Mouse (Mus musculus): ENCODE measurements around the gene Aldh3b2. TPM values are rescaled to one million over a fixed set of nuclear protein-coding genes. Genes with fewer than 3 reads are reported as not detected.

The Aldh3b2 gene
- polyA plus RNA-seq, 1 experiment from 2014 or later, result 0.51 TPM

- no peak overlapping the region for H3K27ac ChIP-seq (ENCODE audit: low read depth, low read length)
- no peaks in the 10 kb centered on the region for H3K9me3 ChIP-seq (ENCODE audit: control insufficient read depth)
- WGBS, result 71% methylated on average over 7 of the region's 7 CpGs
- no peak overlapping the region for H3K9ac ChIP-seq (ENCODE audit: low read depth, low read length)
- H3K4me1 ChIP-seq (replicated peaks; ENCODE audit: control insufficient read depth, insufficient read depth, low read length), result peaks cover 11% of the 10 kb centered on the region; the same call in 1 of the 2 replicates
- TF ChIP-seq CTCF (IDR thresholded peaks at IDR 0.05; ENCODE audit: low read depth), result no peak
- H3K4me2 ChIP-seq (replicated peaks; ENCODE audit: low read depth), result no peak overlapping the region
- no peaks in the 10 kb centered on the region for H3K27me3 ChIP-seq (replicated peaks; ENCODE audit: control insufficient read depth, insufficient read depth, low read length)
- ATAC-seq, result no peak
- no peak overlapping the region for H3K4me3 ChIP-seq (ENCODE audit: low read depth, low read length)
- no peaks in the 10 kb centered on the region for H3K36me3 ChIP-seq (ENCODE audit: control insufficient read depth, insufficient read depth)
These were observed 24.0 kb downstream of the Aldh3b2 start for GRCm38 (mm10) chr19:3996106-3996505.

- no peak for ATAC-seq
- H3K36me3 ChIP-seq (ENCODE audit: control insufficient read depth, insufficient read depth), result no peaks in the 10 kb centered on the region
- H3K4me2 ChIP-seq (replicated peaks; ENCODE audit: low read depth), result no peak overlapping the region
- no peak overlapping the region for H3K27ac ChIP-seq (ENCODE audit: low read depth, low read length)
- peaks cover 15% of the 10 kb centered on the region; the same call in 1 of the 2 replicates for H3K4me1 ChIP-seq (replicated peaks; ENCODE audit: control insufficient read depth, insufficient read depth, low read length)
- H3K9ac ChIP-seq (ENCODE audit: low read depth, low read length), result no peak overlapping the region
- H3K4me3 ChIP-seq (ENCODE audit: low read depth, low read length), result no peak overlapping the region
- TF ChIP-seq CTCF (IDR thresholded peaks at IDR 0.05; ENCODE audit: low read depth), result no peak
- no peaks in the 10 kb centered on the region for H3K27me3 ChIP-seq (replicated peaks; ENCODE audit: control insufficient read depth, insufficient read depth, low read length)
- 48% methylated on average over 8 of the region's 8 CpGs for WGBS
- H3K9me3 ChIP-seq (ENCODE audit: control insufficient read depth), result no peaks in the 10 kb centered on the region
These were observed 24.6 kb downstream of the Aldh3b2 start for GRCm38 (mm10) chr19:3996747-3997146.

- WGBS, result 45% methylated on average over 8 of the region's 8 CpGs
- H3K4me1 ChIP-seq (replicated peaks; ENCODE audit: control insufficient read depth, insufficient read depth, low read length), result peaks cover 15% of the 10 kb centered on the region; the same call in 1 of the 2 replicates
- no peak overlapping the region for H3K9ac ChIP-seq (ENCODE audit: low read depth, low read length)
- H3K36me3 ChIP-seq (ENCODE audit: control insufficient read depth, insufficient read depth), result no peaks in the 10 kb centered on the region
- H3K27me3 ChIP-seq (replicated peaks; ENCODE audit: control insufficient read depth, insufficient read depth, low read length), result no peaks in the 10 kb centered on the region
- no peaks in the 10 kb centered on the region for H3K9me3 ChIP-seq (ENCODE audit: control insufficient read depth)
- no peak overlapping the region for H3K27ac ChIP-seq (ENCODE audit: low read depth, low read length)
- TF ChIP-seq CTCF (IDR thresholded peaks at IDR 0.05; ENCODE audit: low read depth), result no peak
- H3K4me3 ChIP-seq (ENCODE audit: low read depth, low read length), result no peak overlapping the region
- H3K4me2 ChIP-seq (replicated peaks; ENCODE audit: low read depth), result no peak overlapping the region
- ATAC-seq, result no peak
These were observed 25.1 kb downstream of the Aldh3b2 start for GRCm38 (mm10) chr19:3997231-3997630.

GRCm38 (mm10) chr19:3998335-3998734 is 26.2 kb downstream of the Aldh3b2 start:
- H3K4me2 ChIP-seq (replicated peaks; ENCODE audit: low read depth), result no peak overlapping the region
- peaks cover 7% of the 10 kb centered on the region; the same call in 1 of the 2 replicates for H3K4me1 ChIP-seq (replicated peaks; ENCODE audit: control insufficient read depth, insufficient read depth, low read length)
- H3K9ac ChIP-seq (ENCODE audit: low read depth, low read length), result no peak overlapping the region
- 75% methylated on average over 8 of the region's 8 CpGs for WGBS
- H3K9me3 ChIP-seq (ENCODE audit: control insufficient read depth), result no peaks in the 10 kb centered on the region
- H3K27ac ChIP-seq (ENCODE audit: low read depth, low read length), result no peak overlapping the region
- no peak for ATAC-seq
- no peaks in the 10 kb centered on the region for H3K36me3 ChIP-seq (ENCODE audit: control insufficient read depth, insufficient read depth)
- no peak for TF ChIP-seq CTCF (IDR thresholded peaks at IDR 0.05; ENCODE audit: low read depth)
- H3K27me3 ChIP-seq (replicated peaks; ENCODE audit: control insufficient read depth, insufficient read depth, low read length), result no peaks in the 10 kb centered on the region
- no peak overlapping the region for H3K4me3 ChIP-seq (ENCODE audit: low read depth, low read length)

GRCm38 (mm10) chr19:3999121-3999730 is 27.1 kb downstream of the Aldh3b2 start:
- H3K4me3 ChIP-seq (ENCODE audit: low read depth, low read length), result peak overlapping the region; percentile 59
- H3K9ac ChIP-seq (ENCODE audit: low read depth, low read length), result peak overlapping the region; percentile 53; the same call in 1 of the 2 replicates
- WGBS, result 83% methylated on average over 9 of the region's 9 CpGs
- H3K36me3 ChIP-seq (ENCODE audit: control insufficient read depth, insufficient read depth), result no peaks in the 10 kb centered on the region
- H3K9me3 ChIP-seq (ENCODE audit: control insufficient read depth), result no peaks in the 10 kb centered on the region
- TF ChIP-seq CTCF (IDR thresholded peaks at IDR 0.05; ENCODE audit: low read depth), result no peak
- no peak overlapping the region for H3K27ac ChIP-seq (ENCODE audit: low read depth, low read length)
- ATAC-seq, result no peak
- no peaks in the 10 kb centered on the region for H3K27me3 ChIP-seq (replicated peaks; ENCODE audit: control insufficient read depth, insufficient read depth, low read length)
- peak overlapping the region; percentile 72 for H3K4me2 ChIP-seq (replicated peaks; ENCODE audit: low read depth)
- peaks cover 7% of the 10 kb centered on the region; the same call in 1 of the 2 replicates for H3K4me1 ChIP-seq (replicated peaks; ENCODE audit: control insufficient read depth, insufficient read depth, low read length)

GRCm38 (mm10) chr19:4000119-4000900 is 28.2 kb downstream of the Aldh3b2 start, which contains the start of the genes Nudt8 and Gm49405:
Gene Nudt8, plus strand, starts transcription at chr19:4000580.
Gene Gm49405, plus strand, starts transcription at chr19:4000626.
- WGBS, result under 1% methylated on average over 64 of the region's 64 CpGs
- peak within 1 kb of the TSS; percentile 60 for H3K9ac ChIP-seq (ENCODE audit: low read depth, low read length)
- peak within 1 kb of the TSS; percentile 59 for H3K4me3 ChIP-seq (ENCODE audit: low read depth, low read length)
- peak within 1 kb of the TSS; percentile 72 for H3K4me2 ChIP-seq (replicated peaks; ENCODE audit: low read depth)
- ATAC-seq, result peak; percentile 86
- no peaks in the 10 kb centered on the region for H3K27me3 ChIP-seq (replicated peaks; ENCODE audit: control insufficient read depth, insufficient read depth, low read length)
- peaks cover 3% of the 10 kb centered on the region for H3K36me3 ChIP-seq (ENCODE audit: control insufficient read depth, insufficient read depth)
- TF ChIP-seq CTCF (IDR thresholded peaks at IDR 0.05; ENCODE audit: low read depth), result peak; percentile 92
- H3K27ac ChIP-seq (ENCODE audit: low read depth, low read length), result peak within 1 kb of the TSS; percentile 91
- no peaks in the 10 kb centered on the region for H3K9me3 ChIP-seq (ENCODE audit: control insufficient read depth)
- H3K4me1 ChIP-seq (replicated peaks; ENCODE audit: control insufficient read depth, insufficient read depth, low read length), result peaks cover 7% of the 10 kb centered on the region; the same call in 1 of the 2 replicates

Measured in intestine, postnatal 0 days (tissue).